Mouse (Mus musculus) liver, embryonic 14 days (tissue): ENCODE measurements around the gene Spred2. TPM values are rescaled to one million over a fixed set of nuclear protein-coding genes. Genes with fewer than 3 reads are reported as not detected.

Source experiments
- polyA plus RNA-seq: library from polyadenylated mRNA; depleted of rRNA; stranded (reverse); fragments of >200 nt; gene quantifications from 2 replicates; pipeline ENCODE4 v1.2.3, GENCODE M21; 2012; rRNA removed

The Spred2 gene
- polyA plus RNA-seq, result 2.9 and 3.7 TPM in 2 replicates

GRCm38 (mm10) chr11:19923888-19924756 is at the start of gene Spred2:
Gene Spred2 (plus strand): TSS chr11:19924375.

Other genes with a start within 250 kb of the Spred2 start
- 34.1 and 42.6 TPM in 2 replicates for gene Actr2, start 188.5 kb downstream of the Spred2 start, polyA plus RNA-seq